Mouse (Mus musculus): ENCODE measurements around the gene Itpk1. TPM values are rescaled to one million over a fixed set of nuclear protein-coding genes. Genes with fewer than 3 reads are reported as not detected.

Gene Itpk1
- total RNA-seq, 2 experiments from 2014 or later, result 9.6 to 11.2 TPM

DNA sequence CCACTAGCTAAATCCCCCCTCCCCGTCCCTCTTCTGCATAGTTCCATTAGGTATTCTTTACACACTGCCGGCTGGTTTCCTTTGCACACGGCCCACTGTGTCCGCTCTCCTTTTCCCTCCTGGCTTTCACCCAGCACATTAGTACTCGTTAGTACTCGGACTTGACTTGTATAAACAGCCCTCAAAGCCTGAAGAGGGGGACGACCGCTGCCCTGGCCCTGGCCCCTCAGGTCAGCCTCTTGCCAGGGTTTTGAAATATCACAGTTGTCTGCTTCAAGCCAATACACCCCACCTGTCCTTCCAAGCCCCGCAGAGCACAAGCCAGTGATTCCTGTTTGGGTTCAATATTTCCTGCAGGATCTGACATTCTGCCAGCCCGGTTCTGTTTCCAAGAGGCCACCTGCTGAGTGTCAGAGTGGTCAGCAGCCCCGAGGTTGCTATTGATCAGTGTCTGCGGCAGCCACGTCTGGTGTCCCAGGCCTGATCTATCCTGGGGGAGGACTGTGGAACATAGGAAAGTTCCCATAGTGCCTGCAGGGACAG is 182.9 kb downstream of the Itpk1 start:
- intact Hi-C loops (cut with DNase I), result loop anchor here (5.0 kb wide), 2 partner anchors 185 to 210 kb away; no protein-coding TSS in a partner anchor
- peak; percentile 20 to 31 for DNase-seq

DNA sequence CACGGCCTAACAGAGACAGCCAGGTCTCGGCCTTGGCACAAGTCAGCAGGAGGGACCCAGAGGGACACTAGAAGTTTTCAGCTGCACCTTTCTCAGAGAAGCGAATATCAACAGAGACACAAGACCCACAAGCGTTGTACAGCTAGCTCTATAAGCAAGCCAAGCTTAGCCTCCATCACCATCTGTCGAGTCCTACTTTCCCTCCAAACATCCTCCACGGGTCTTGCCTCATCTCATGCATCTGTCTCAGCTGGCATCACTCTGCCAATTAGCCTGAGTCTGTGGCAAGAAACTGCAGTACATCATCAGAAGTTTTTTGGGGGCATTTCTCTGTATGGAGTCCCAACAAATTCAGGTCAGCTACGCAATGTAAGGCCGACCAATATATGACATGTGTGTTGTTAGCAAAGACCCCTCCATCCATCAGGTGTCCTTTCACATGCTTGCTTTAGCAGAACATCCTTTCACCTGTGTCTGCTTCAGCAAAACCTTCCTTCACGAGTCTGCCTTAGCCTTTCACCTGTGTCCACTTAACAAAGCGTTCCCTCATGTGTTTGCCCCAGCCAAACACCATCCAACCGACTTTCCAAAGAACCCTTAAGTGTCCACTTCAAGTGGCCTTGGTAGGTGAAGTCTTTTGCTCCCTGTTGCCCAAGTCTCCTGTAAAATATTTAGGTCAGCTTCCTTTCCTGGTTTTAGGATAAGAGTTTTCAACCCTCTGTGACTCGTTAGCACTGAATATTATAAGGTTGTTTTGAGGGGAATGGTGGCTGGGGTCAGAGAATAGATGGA is 184.6 kb downstream of the Itpk1 start:
- DNase-seq, result no peak
- intact Hi-C loops (cut with DNase I), result loop anchor here (5.0 kb wide), 2 partner anchors 187 to 212 kb away; no protein-coding TSS in a partner anchor

Small RNA genes within 50 kb of the gene (microRNA-seq; reads per million reads assigned to microRNA genes)
- gene Mir1936, result 0 to 0.24 reads per million in 2 experiments

Other genes with a start within 250 kb of the Itpk1 start
- 10 to 100 TPM; 24.5 to 25.9 TPM for gene Golga5, start 235.8 kb downstream of the Itpk1 start, total RNA-seq (2021)
- not detected for gene Chga, start 150.0 kb downstream of the Itpk1 start, total RNA-seq (2021)
- gene Moap1, start 38.7 kb upstream of the Itpk1 start, total RNA-seq (2021), result 10 to 100 TPM in 1 of 2 experiments, 1 to 10 TPM in 1; 9.1 to 10.5 TPM
- 1 to 10 TPM; 4.8 to 5.5 TPM for gene Tmem251, start 38.8 kb upstream of the Itpk1 start, total RNA-seq (2021)
- gene Gm28051, start 52.8 kb upstream of the Itpk1 start, total RNA-seq (2021), result not detected
- gene Gon7, start 52.9 kb upstream of the Itpk1 start, total RNA-seq (2021), result 10 to 100 TPM; 10.6 to 11.7 TPM
- gene Ubr7, start 53.0 kb upstream of the Itpk1 start, total RNA-seq (2021), result 10 to 100 TPM; 33.1 to 34.3 TPM
- gene Gm20604, start 53.7 kb upstream of the Itpk1 start, total RNA-seq (2021), result 1 to 10 TPM; 5.0 to 5.4 TPM
- gene Btbd7, start 173.5 kb upstream of the Itpk1 start, total RNA-seq (2021), result 10 to 100 TPM; 35.6 to 38.1 TPM
- gene Cox8c, start 194.4 kb upstream of the Itpk1 start, total RNA-seq (2021), result not detected
- gene Unc79, start 243.9 kb upstream of the Itpk1 start, total RNA-seq (2021), result under 1 TPM; 0.02 to 0.14 TPM

Data from heart, postnatal 10 days (tissue).